Mouse (Mus musculus): ENCODE results near the gene Ppp4r4. TPM values are rescaled to one million over a fixed set of nuclear protein-coding genes. Genes with fewer than 3 reads are reported as not detected.

Gene Ppp4r4
- polyA plus RNA-seq, 1 experiment, result 17.6 TPM

- Histone ChIP-seq H3K27ac (ENCODE audit: control insufficient read depth, insufficient read depth, low read depth, low read length) (no peak overlapping the region), H3K4me3 (ENCODE audit: control insufficient read depth, low read depth, low read length) (no peak overlapping the region), H3K4me1 (ENCODE audit: control insufficient read depth, insufficient read depth, low read length) (no peaks in the 10 kb centered on the region), H3K36me3 (ENCODE audit: control insufficient read depth, insufficient read depth, low read length) (no peaks in the 10 kb centered on the region), H3K27me3 (ENCODE audit: control insufficient read depth, insufficient read depth, low read length) (no peaks in the 10 kb centered on the region)
- no peak for TF ChIP-seq POLR2A (IDR thresholded peaks at IDR 0.05; ENCODE audit: control insufficient read depth, low read depth, low read length)
- TF ChIP-seq CTCF (IDR thresholded peaks at IDR 0.05; ENCODE audit: control insufficient read depth, insufficient read depth, insufficient replicate concordance, low read depth, low read length), result no peak
Observed at GRCm38 (mm10) chr12:103634430-103634829, 102.3 kb downstream of the Ppp4r4 start.

DNA sequence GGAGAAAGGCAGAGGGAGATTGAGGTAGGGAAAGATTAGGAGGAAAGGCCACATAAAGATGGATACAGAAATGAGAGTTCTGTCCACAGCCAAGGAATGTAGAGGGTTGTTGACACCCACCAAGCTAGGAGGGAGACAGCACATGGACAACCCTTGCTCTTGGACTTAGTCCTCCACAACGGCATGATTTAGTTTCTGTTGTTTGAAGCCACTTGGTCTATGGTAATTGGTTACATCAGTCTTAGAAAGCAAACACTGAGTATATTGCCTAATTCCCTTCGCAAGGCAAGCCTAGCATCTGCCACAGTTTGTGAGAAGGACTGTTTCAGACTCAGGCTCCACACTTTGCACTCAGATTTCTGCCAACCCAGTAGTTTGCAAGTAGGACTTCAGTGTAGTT is 103.8 kb downstream of the Ppp4r4 start:
- H3K27ac ChIP-seq (ENCODE audit: control insufficient read depth, insufficient read depth, low read depth, low read length), result no peak overlapping the region
- no peak overlapping the region for H3K4me3 ChIP-seq (ENCODE audit: control insufficient read depth, low read depth, low read length)
- H3K27me3 ChIP-seq (ENCODE audit: control insufficient read depth, insufficient read depth, low read length), result no peaks in the 10 kb centered on the region
- TF ChIP-seq POLR2A (IDR thresholded peaks at IDR 0.05; ENCODE audit: control insufficient read depth, low read depth, low read length) (no peak), CTCF (IDR thresholded peaks at IDR 0.05; ENCODE audit: control insufficient read depth, insufficient read depth, insufficient replicate concordance, low read depth, low read length) (no peak)
- H3K36me3 ChIP-seq (ENCODE audit: control insufficient read depth, insufficient read depth, low read length), result no peaks in the 10 kb centered on the region
- peaks cover 4% of the 10 kb centered on the region for H3K4me1 ChIP-seq (ENCODE audit: control insufficient read depth, insufficient read depth, low read length)

GRCm38 (mm10) chr12:103643336-103643735 is 111.3 kb downstream of the Ppp4r4 start:
- no peaks in the 10 kb centered on the region for H3K36me3 ChIP-seq (ENCODE audit: control insufficient read depth, insufficient read depth, low read length)
- no peak overlapping the region for H3K27ac ChIP-seq (ENCODE audit: control insufficient read depth, insufficient read depth, low read depth, low read length)
- peak; percentile 55; the same call in 1 of the 2 replicates for TF ChIP-seq CTCF (IDR thresholded peaks at IDR 0.05; ENCODE audit: control insufficient read depth, insufficient read depth, insufficient replicate concordance, low read depth, low read length)
- no peak for TF ChIP-seq POLR2A (IDR thresholded peaks at IDR 0.05; ENCODE audit: control insufficient read depth, low read depth, low read length)
- no peaks in the 10 kb centered on the region for H3K27me3 ChIP-seq (ENCODE audit: control insufficient read depth, insufficient read depth, low read length)
- H3K4me3 ChIP-seq (ENCODE audit: control insufficient read depth, low read depth, low read length), result no peak overlapping the region
- H3K4me1 ChIP-seq (ENCODE audit: control insufficient read depth, insufficient read depth, low read length), result peaks cover 4% of the 10 kb centered on the region

- H3K27me3 ChIP-seq (ENCODE audit: control insufficient read depth, insufficient read depth, low read length), result no peaks in the 10 kb centered on the region
Observed at GRCm38 (mm10) chr12:103643818-103644217, 111.7 kb downstream of the Ppp4r4 start.

GRCm38 (mm10) chr12:103644601-103645000 is 112.5 kb downstream of the Ppp4r4 start:
- no peak overlapping the region for H3K27ac ChIP-seq (ENCODE audit: control insufficient read depth, insufficient read depth, low read depth, low read length)
- TF ChIP-seq POLR2A (IDR thresholded peaks at IDR 0.05; ENCODE audit: control insufficient read depth, low read depth, low read length) (no peak), CTCF (IDR thresholded peaks at IDR 0.05; ENCODE audit: control insufficient read depth, insufficient read depth, insufficient replicate concordance, low read depth, low read length) (no peak)
- peaks cover 3% of the 10 kb centered on the region for H3K4me1 ChIP-seq (ENCODE audit: control insufficient read depth, insufficient read depth, low read length)

More at GRCm38 (mm10) chr12:103643818-103644217, 111.7 kb downstream of the Ppp4r4 start:
- no peaks in the 10 kb centered on the region for H3K36me3 ChIP-seq (ENCODE audit: control insufficient read depth, insufficient read depth, low read length)
- peaks cover 4% of the 10 kb centered on the region for H3K4me1 ChIP-seq (ENCODE audit: control insufficient read depth, insufficient read depth, low read length)
- H3K27ac ChIP-seq (ENCODE audit: control insufficient read depth, insufficient read depth, low read depth, low read length), result no peak overlapping the region
- no peak for TF ChIP-seq CTCF (IDR thresholded peaks at IDR 0.05; ENCODE audit: control insufficient read depth, insufficient read depth, insufficient replicate concordance, low read depth, low read length)
- TF ChIP-seq POLR2A (IDR thresholded peaks at IDR 0.05; ENCODE audit: control insufficient read depth, low read depth, low read length), result no peak
- no peak overlapping the region for H3K4me3 ChIP-seq (ENCODE audit: control insufficient read depth, low read depth, low read length)

DNA sequence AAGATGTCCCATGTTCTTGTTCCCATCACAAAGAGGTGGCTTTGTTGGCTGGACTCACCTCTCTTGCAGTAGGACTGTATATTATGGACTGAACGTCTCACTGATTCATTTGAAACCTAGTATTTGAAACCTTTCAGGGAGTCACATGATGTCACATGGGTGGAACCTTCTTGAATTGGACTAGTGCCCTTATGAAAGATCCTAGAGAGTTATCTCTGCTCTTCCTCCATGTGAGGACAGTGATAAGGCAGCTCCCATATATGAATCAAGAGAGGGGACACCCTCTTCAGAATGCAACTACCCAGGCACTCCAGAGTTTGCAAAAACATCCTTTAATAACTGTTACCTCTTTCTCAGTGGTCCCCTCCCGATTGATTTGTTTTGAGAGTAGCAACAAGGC is 114.2 kb downstream of the Ppp4r4 start:
- Histone ChIP-seq H3K27ac (ENCODE audit: control insufficient read depth, insufficient read depth, low read depth, low read length) (no peak overlapping the region), H3K4me1 (ENCODE audit: control insufficient read depth, insufficient read depth, low read length) (no peaks in the 10 kb centered on the region), H3K27me3 (ENCODE audit: control insufficient read depth, insufficient read depth, low read length) (no peaks in the 10 kb centered on the region), H3K36me3 (ENCODE audit: control insufficient read depth, insufficient read depth, low read length) (no peaks in the 10 kb centered on the region), H3K4me3 (ENCODE audit: control insufficient read depth, low read depth, low read length) (no peak overlapping the region)
- TF ChIP-seq CTCF (IDR thresholded peaks at IDR 0.05; ENCODE audit: control insufficient read depth, insufficient read depth, insufficient replicate concordance, low read depth, low read length) (no peak), POLR2A (IDR thresholded peaks at IDR 0.05; ENCODE audit: control insufficient read depth, low read depth, low read length) (no peak)

More at GRCm38 (mm10) chr12:103644601-103645000, 112.5 kb downstream of the Ppp4r4 start:
- no peaks in the 10 kb centered on the region for H3K27me3 ChIP-seq (ENCODE audit: control insufficient read depth, insufficient read depth, low read length)
- no peaks in the 10 kb centered on the region for H3K36me3 ChIP-seq (ENCODE audit: control insufficient read depth, insufficient read depth, low read length)
- H3K4me3 ChIP-seq (ENCODE audit: control insufficient read depth, low read depth, low read length), result no peak overlapping the region

GRCm38 (mm10) chr12:103653836-103654235 is 121.8 kb downstream of the Ppp4r4 start:
- Histone ChIP-seq H3K4me3 (ENCODE audit: control insufficient read depth, low read depth, low read length) (no peak overlapping the region), H3K27me3 (ENCODE audit: control insufficient read depth, insufficient read depth, low read length) (no peaks in the 10 kb centered on the region), H3K27ac (ENCODE audit: control insufficient read depth, insufficient read depth, low read depth, low read length) (no peak overlapping the region), H3K36me3 (ENCODE audit: control insufficient read depth, insufficient read depth, low read length) (no peaks in the 10 kb centered on the region), H3K4me1 (ENCODE audit: control insufficient read depth, insufficient read depth, low read length) (no peaks in the 10 kb centered on the region)
- no peak for TF ChIP-seq POLR2A (IDR thresholded peaks at IDR 0.05; ENCODE audit: control insufficient read depth, low read depth, low read length)
- no peak for TF ChIP-seq CTCF (IDR thresholded peaks at IDR 0.05; ENCODE audit: control insufficient read depth, insufficient read depth, insufficient replicate concordance, low read depth, low read length)

Measured in testis, adult 2 months (tissue).